21 mouse cellular contexts compared by ENCODE assay signal in the genomic region with DNA sequence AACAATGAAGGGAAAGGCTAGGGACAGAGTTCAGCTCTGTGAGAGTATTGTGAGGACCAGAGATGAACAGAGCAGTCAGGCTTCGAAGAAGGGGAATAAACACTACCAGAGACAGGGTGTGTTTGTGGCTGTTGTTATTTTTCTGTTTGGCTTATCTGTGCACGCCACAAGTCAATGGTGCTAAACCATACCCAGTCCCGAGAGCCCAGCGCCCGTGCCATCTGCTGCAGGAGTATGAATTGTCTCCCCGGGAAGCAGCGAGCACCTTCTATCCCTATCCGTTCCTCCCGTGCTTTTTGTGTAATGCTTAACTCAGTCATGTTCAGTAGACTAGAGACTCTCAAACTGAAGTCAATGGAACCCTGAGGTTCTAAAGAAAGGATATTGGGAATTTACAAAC.
DNase-seq lines count a peak whose midpoint lies in the region; ATAC-seq and TF ChIP-seq lines count a peak whose summit lies in the region.
"Had no signal": no experiment of that assay in that cellular context is flagged by ENCODE, and none has a peak within 500 bp of the region (broad histone marks: within the 10 kb centered on the region; RNA-seq: fewer than 3 reads in every experiment).

No protein-coding gene starts in this region.

- no peak for ATAC-seq in kidney, embryonic 16.5 days (ENCODE audit: low FRiP score, low TSS enrichment)
- ATAC-seq in limb, embryonic 15.5 days (ENCODE audit: insufficient number of reproducible peaks, low FRiP score, low TSS enrichment, low read depth): no peak
- ATAC-seq in neural tube, embryonic 14.5 days (ENCODE audit: low read depth): peak; percentile 31; the same call in 1 of the 2 replicates
- ATAC-seq: activated CD4-positive, CD25-positive, alpha-beta regulatory T cell, adult 4 months; forebrain, embryonic 16.5 days; Patski had no signal

- no peaks in the 10 kb centered on the region for H3K4me1 ChIP-seq in kidney, embryonic 16.5 days (ENCODE audit: insufficient read depth, low read length)
- peaks cover 1% of the 10 kb centered on the region; the same call in 1 of the 2 replicates for H3K4me1 ChIP-seq in cortical plate, adult 2 months (ENCODE audit: control insufficient read depth, insufficient read depth, low read length)
- peaks cover 19% of the 10 kb centered on the region for H3K4me1 ChIP-seq in limb, embryonic 15.5 days
- no peaks in the 10 kb centered on the region for H3K4me1 ChIP-seq in neural tube, embryonic 14.5 days (ENCODE audit: control insufficient read depth, insufficient read depth, low read length)
- H3K4me1 ChIP-seq: midbrain, embryonic 12.5 days; stomach, embryonic 15.5 days had no signal

- TF ChIP-seq POLR2A in cortical plate, adult 2 months (IDR thresholded peaks at IDR 0.05; ENCODE audit: extremely low read depth, insufficient read depth, low read length): no peak

- no peaks in the 10 kb centered on the region for H3K27me3 ChIP-seq in kidney, embryonic 16.5 days (ENCODE audit: insufficient read depth, low read length)
- no peaks in the 10 kb centered on the region for H3K27me3 ChIP-seq in limb, embryonic 15.5 days
- H3K27me3 ChIP-seq in neural tube, embryonic 14.5 days (ENCODE audit: control insufficient read depth, insufficient read depth, low read length): no peaks in the 10 kb centered on the region
- H3K27me3 ChIP-seq: heart, embryonic 12.5 days; hindbrain, embryonic 15.5 days; midbrain, embryonic 12.5 days; Patski; stomach, embryonic 15.5 days had no signal

- no peak overlapping the region for H3K4me2 ChIP-seq in kidney, embryonic 16.5 days (replicated peaks; ENCODE audit: low read depth, low read length)
- no peak overlapping the region for H3K4me2 ChIP-seq in limb, embryonic 15.5 days
- no peak overlapping the region for H3K4me2 ChIP-seq in neural tube, embryonic 14.5 days (ENCODE audit: low read depth, low read length)
- H3K4me2 ChIP-seq: heart, embryonic 12.5 days; hindbrain, embryonic 15.5 days; midbrain, embryonic 12.5 days; stomach, embryonic 15.5 days had no signal

- DNase-seq in kidney, postnatal 14 days: no peak
- DNase-seq in ovary, postnatal 36 days (ENCODE audit: low spot score): no peak
- no peak for DNase-seq in adrenal gland, postnatal 4 days (ENCODE audit: low spot score in 2 of 2)
- DNase-seq: adrenal gland, postnatal 14 days; cerebellum, postnatal 25 days; kidney, adult 2 months; kidney, postnatal 4 days; lung, adult 18-20 months; lung, postnatal 4 days; right cerebral cortex, adult 18-20 months had no signal

- H3K9me3 ChIP-seq in kidney, embryonic 16.5 days (ENCODE audit: low read length): no peaks in the 10 kb centered on the region
- H3K9me3 ChIP-seq in limb, embryonic 15.5 days: no peaks in the 10 kb centered on the region
- no peaks in the 10 kb centered on the region for H3K9me3 ChIP-seq in neural tube, embryonic 14.5 days (ENCODE audit: control insufficient read depth, low read length)
- H3K9me3 ChIP-seq: heart, embryonic 12.5 days; hindbrain, embryonic 15.5 days; midbrain, embryonic 12.5 days; stomach, embryonic 15.5 days had no signal

- no peak for TF ChIP-seq CTCF in cortical plate, adult 2 months (IDR thresholded peaks at IDR 0.05; ENCODE audit: extremely low read depth, insufficient read depth, low read length)

- 0 out of 2 replicates have a peak overlapping the region, but pooled peaks have one; percentile 24 for H3K27ac ChIP-seq in kidney, embryonic 16.5 days (ENCODE audit: low read length)
- H3K27ac ChIP-seq in cortical plate, adult 2 months (ENCODE audit: insufficient read depth, low read length): peak overlapping the region; percentile 37; the same call in 1 of the 2 replicates
- H3K27ac ChIP-seq in limb, embryonic 15.5 days: peak overlapping the region; percentile 27; the same call in 1 of the 2 replicates
- H3K27ac ChIP-seq in neural tube, embryonic 14.5 days (ENCODE audit: low read depth, low read length): peak overlapping the region; percentile 52
- H3K27ac ChIP-seq: hindbrain, embryonic 15.5 days; midbrain, embryonic 12.5 days; stomach, embryonic 15.5 days had no signal

- no peak overlapping the region for H3K9ac ChIP-seq in kidney, embryonic 16.5 days (replicated peaks; ENCODE audit: low read length)
- H3K9ac ChIP-seq in limb, embryonic 15.5 days: no peak overlapping the region
- H3K9ac ChIP-seq in neural tube, embryonic 14.5 days (replicated peaks; ENCODE audit: low read depth, low read length): no peak overlapping the region
- H3K9ac ChIP-seq: heart, embryonic 12.5 days; hindbrain, embryonic 15.5 days; midbrain, embryonic 12.5 days; stomach, embryonic 15.5 days had no signal

- H3K36me3 ChIP-seq in kidney, embryonic 16.5 days (ENCODE audit: insufficient read depth, low read length): no peaks in the 10 kb centered on the region
- no peaks in the 10 kb centered on the region for H3K36me3 ChIP-seq in limb, embryonic 15.5 days
- no peaks in the 10 kb centered on the region for H3K36me3 ChIP-seq in neural tube, embryonic 14.5 days (ENCODE audit: control insufficient read depth, insufficient read depth, low read length)
- H3K36me3 ChIP-seq: heart, embryonic 12.5 days; hindbrain, embryonic 15.5 days; midbrain, embryonic 12.5 days; stomach, embryonic 15.5 days had no signal

- 75% methylated on average over 9 of the region's 9 CpGs for WGBS in kidney, embryonic 16.5 days
- WGBS in limb, embryonic 15.5 days: 69% methylated on average over 9 of the region's 9 CpGs
- WGBS in neural tube, embryonic 14.5 days: 62% methylated on average over 9 of the region's 9 CpGs

- H3K4me3 ChIP-seq in kidney, embryonic 16.5 days (ENCODE audit: low read length): no peak overlapping the region
- H3K4me3 ChIP-seq in cortical plate, adult 2 months (ENCODE audit: insufficient read depth, low read length): no peak overlapping the region
- H3K4me3 ChIP-seq in limb, embryonic 15.5 days: no peak overlapping the region
- no peak overlapping the region for H3K4me3 ChIP-seq in neural tube, embryonic 14.5 days (ENCODE audit: low read depth, low read length)
- H3K4me3 ChIP-seq: heart, embryonic 12.5 days; hindbrain, embryonic 15.5 days; midbrain, embryonic 12.5 days; stomach, embryonic 15.5 days had no signal
